Mouse (Mus musculus): ENCODE results near the gene Gapdhs.
"Not testable (repeated sequence)": the region's sequence is repeated elsewhere in the genome, so short reads cannot be mapped to it uniquely, and the experiment has no call there.

The Gapdhs gene

DNA sequence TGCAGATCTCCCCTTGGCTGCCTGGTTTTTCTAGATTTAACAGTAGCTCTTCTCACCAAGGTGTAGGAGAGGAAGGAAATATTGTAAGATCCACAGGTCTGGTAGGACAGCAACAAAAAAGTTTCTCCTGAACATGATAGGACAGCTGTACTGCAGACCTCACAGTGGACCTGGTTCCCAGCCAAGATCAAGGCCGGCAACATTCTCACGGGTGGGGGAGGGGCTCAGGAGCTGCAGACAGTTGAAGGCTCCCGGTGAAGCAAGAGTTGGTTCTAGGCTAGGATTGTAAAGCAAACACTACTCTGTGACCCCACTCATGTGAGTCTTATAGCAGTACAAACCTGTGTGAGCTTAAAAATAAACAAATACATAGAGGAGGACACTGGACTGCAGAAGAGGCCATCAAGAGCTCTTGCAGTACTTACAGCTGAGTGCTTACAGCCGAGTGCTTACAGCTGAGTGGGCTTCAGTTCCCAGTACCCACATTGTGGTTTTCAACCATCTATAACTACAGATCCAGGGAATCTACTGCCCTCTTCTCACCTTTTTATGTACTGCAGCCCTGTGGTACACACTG is 629 bp upstream of the Gapdhs start:
- DNase-seq (ENCODE audit: low spot score) = no peak

DNA sequence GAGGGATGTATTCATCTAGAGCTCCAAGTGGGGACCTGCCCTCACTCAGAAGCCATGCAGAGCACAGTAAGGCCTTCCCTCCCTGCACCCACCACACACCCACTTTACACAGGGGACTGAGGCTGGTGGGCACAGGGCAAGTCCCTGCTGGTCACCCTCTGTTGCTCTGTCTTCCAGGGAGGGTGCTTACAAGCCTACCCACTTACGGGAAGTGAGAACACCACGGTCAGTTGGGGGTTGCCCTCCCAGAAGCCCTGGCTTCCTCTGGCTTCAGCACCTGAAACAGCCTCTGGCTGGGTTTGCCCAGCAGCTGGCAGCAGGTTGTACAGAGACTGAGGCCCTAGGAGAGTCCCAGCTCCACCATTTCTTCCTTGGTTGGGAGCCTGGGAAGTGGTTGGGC is 911 bp downstream of the Gapdhs start:
- DNase-seq (ENCODE audit: low spot score) = not testable (repeated sequence)

DNA sequence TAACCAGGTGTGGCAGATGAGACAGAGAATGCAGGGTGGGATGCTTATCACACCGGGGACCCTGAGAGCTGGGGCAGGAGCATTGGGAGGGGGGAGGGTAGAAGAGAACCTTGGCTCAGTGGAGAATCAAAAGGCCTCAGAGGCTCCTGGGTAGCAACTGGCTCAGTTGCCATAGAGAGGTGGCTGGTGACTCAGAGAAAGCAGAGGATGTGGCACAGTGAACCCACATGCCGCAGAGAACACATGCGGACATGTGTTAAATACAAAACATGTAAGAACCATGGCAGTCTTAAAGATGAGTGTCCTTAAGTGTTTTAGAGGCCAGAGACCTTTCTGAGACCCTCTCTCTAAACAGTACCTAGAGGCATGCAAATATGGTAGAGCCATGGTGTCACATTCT is 7.3 kb downstream of the Gapdhs start:
- DNase-seq (ENCODE audit: low spot score) = no peak

DNA sequence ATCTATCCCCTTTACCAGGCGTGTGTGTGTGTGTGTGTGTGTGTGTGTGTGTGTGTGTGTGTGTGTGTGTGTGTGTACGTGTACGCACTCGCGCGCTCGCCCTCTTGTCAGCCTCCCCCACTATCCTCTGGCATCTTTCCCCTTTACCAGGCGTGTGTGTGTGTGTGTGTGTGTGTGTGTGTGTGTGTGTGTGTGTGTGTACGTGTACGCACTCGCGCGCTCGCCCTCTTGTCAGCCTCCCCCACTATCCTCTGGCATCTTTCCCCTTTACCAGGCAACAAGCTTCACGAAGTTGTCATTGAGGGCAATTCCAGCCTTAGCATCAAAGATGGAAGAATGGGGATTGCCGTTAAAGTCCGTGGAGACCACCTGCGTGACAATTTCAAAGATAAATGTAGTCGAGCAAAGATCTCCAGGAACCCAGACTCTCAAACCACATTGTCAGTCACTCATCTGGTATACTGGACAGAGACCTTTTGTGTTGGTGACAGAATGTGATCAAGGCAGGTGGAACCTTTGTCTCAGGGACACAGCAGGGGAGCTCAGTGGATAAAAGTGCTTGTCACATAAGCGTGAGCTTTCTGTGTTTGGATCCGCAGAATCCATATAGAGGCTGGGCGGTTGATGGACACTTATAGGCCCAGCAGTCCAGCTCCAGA is 13.3 kb downstream of the Gapdhs start:
- not testable (repeated sequence) for DNase-seq (ENCODE audit: low spot score)

DNA sequence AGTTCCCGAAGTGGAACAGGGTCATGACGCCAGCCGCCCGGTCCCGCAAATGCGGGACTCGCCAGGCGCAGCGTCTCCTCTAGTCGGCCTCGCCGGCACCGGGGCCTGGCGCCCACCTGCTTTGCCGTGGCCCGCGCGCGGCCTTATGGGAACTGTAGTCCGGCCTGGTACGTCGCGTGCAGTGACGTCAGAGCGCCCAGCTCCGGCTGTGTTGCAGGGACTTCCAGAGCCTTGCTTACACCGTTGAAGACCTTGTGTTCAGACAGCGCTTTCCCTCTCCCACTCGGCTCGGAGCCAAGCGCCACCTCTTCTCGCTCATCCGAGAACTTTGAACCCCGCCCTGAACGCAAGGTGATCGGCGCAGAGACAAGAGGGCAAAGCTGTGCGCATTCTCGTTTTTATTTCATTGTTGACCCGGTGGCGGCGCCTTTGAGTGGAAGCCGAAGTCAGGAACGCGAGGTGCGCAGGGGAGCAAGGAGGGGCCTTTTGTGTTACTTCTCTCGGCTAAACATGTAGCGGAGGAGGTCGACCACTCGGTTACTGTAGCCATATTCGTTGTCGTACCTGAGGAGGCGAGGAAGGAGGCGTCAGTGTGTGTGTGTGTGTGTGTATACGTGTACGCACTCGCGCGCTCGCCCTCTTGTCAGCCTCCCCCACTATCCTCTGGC is 14.0 kb downstream of the Gapdhs start, which contains the start of gene Tmem147:
Gene Tmem147, minus strand, starts transcription at position 145 of the 668 bp plus-strand sequence.
- DNase-seq (ENCODE audit: low spot score) = peak; percentile 91

DNA sequence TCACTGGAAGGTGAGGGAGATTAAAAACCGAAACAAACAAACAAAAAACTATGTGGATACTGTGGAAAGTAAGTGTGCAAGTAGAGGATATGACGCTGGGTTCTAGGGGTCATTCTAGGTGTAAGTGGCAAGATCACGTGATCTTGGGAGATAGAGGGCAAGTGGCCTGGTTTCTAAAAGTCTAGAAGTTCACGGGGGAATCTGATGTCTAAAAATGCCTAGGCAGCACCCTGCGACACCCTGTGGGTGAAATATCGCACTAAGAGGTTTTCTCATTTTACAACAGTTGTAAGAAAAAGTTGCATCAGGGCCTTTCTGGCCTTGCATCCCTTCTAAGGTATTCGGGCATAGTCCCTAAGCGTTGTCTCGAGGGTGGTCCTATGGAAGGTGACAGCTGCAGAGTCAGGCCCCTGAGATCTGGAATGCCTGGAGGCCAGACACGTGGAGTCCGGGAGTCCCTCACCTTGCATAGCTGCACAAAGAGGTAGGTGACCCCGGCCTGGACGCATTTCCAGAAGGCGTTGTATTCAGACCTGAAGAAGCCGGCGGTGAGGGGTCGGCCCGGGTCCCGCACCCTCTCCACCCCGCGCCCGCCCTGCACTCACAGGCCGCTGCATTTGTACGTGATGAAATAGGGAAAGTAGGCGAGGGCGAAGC is 14.6 kb downstream of the Gapdhs start:
- peak; percentile 25 for DNase-seq (ENCODE audit: low spot score)

DNA sequence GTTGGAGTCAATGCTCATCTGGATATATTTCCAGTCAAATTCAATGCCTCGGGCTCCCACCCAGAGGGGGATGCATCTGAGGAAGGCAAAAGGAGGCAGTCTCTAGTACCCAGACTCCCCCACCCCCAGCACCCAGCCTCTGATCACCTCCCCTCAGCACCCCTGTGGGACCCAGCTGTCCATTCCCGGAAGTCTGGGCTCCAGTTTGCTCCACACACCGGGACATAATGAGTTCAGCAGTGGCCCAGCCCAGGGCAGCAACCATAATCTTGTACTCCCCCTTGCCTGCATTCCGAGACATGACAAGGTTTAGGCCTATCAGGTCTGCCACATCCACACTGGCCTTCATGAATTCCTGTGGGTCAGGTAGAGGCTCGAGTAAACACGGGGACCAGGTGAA is 15.3 kb downstream of the Gapdhs start:
- DNase-seq (ENCODE audit: low spot score) = no peak

DNA sequence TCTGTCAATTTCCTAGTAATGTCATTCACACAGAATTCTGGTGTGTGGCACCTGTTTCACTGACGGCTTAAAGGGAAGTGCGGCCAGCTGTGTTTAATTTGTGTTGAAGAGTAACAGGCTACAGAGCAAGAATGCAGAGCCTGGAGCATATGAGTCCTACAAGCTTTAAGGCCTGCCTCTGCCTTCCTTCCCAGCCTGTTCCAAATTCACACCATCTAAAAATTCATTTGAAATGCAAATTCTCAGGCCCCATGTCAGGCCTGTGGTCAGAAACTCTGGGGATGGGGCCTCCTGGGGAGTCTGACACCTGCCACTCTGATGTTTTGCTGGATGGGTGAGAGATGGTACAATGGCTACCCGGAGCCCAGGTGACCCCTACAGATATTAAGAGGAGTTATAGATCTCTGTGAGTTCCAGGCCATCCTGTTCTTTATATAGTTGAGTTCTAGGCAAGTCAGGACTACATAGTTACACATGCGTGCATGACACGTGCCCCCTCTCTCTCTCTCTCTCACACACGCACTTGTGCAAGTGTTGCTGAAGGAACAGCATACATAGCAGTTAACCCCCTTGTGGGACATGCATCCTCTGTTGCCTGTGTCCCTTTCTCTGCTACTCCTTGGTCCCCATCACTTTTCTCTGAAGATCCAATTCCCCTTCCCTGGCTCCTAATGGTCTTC is 20.1 kb downstream of the Gapdhs start:
- no peak for DNase-seq (ENCODE audit: low spot score)

DNA sequence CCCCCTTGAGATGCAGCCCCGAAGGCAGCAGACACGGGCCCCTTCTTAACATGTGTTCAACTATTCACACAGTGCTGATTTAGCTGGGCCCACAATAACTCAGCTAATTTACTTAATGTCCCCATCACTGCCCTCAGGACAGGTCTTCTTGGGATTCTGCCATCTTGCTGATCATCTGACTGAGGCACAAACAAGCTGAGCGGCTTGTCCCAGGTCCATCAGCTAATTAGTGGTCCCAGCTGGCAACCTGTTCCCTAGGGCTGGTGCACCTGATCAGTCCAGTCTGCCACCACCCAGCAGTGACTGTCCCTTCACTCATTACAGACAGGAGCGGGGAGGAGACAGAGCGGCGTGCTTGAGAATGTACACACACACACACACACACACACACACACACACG is 22.2 kb downstream of the Gapdhs start:
- DNase-seq (ENCODE audit: low spot score) = no peak

DNA sequence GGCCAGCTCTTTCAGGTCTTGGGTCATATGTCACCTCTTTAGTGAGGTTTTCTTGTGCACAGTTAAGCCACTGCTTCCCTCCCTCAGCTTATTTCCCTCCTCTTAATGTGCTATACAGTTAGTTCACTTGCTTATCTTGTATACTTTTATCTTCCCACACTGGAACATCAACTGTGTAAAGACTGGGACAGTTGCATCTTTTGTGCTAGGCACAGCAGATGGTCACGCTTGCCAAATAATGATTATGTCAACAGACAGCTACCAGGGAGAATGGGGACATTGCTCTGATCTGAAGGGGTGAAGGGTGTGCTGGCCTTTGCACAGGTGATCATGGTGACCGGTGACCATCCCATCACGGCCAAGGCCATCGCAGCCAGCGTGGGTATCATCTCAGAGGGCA is 23.8 kb downstream of the Gapdhs start:
- no peak for DNase-seq (ENCODE audit: low spot score)

DNA sequence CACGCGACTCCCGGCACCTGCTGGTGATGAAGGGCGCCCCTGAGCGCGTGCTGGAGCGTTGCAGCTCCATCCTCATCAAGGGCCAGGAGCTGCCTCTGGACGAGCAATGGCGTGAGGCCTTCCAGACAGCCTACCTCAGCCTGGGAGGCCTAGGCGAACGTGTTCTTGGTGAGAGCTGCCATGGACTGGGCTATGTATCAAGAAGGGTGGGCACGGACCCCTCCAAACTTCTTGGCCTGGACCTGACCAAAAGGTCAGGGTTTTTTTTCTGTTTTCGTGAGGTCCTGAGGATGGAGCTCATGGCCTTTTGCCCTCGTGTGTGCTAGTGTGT is 25.8 kb downstream of the Gapdhs start:
- DNase-seq (ENCODE audit: low spot score) = no peak

DNA sequence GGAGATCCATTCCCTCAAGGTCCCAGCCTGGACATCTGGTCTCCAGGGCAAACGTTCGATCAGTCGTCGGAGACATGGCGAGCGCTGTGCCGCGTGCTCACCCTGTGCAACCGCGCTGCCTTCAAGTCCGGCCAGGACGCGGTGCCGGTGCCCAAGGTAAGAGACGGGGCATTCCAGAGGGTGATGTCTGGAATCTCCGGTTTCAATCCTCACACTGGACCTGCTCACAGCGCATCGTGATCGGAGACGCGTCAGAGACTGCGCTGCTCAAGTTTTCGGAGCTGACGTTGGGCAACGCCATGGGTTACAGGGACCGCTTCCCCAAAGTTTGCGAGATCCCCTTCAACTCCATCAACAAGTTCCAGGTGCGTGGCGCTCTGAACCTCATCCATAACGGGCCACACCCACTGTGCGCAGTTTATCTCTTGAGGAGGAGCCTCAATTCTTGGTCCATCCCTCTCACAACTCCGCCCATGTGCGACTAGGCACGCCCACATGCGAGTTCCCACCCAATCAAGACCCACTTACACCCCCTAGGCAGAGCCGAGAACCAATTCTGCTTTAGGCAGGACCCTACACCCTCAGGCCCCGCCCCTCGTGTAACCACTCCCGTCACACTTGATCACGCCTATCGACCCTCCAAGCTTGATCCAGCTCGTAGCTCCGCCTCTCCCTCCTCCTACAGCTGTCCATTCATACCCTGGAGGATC is 26.3 kb downstream of the Gapdhs start:
- DNase-seq (ENCODE audit: low spot score) = peak; percentile 88

DNA sequence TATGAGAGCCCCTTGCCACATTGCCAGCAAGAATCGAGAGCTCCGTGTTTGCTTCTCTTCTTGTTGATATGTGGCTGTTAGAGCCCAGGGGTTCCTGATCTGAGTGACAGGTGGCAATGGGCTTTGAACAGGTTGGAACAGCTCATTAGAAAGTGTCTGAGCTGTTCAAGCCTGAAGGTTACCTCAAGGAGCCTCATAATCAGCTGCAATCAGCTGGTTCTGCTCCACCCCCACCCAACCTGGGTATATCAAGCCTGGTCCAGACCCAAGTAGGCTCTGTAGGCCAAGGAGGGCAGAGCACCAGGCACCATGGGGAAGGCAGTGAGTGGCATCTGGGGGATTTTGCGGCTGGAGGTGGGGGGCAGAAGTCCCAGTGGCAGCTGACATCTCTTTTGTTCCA is 31.5 kb downstream of the Gapdhs start, which contains the start of gene Atp4a:
Gene Atp4a, plus strand, starts transcription at position 268 of the 400 bp plus-strand sequence.
- no peak for DNase-seq (ENCODE audit: low spot score)

DNA sequence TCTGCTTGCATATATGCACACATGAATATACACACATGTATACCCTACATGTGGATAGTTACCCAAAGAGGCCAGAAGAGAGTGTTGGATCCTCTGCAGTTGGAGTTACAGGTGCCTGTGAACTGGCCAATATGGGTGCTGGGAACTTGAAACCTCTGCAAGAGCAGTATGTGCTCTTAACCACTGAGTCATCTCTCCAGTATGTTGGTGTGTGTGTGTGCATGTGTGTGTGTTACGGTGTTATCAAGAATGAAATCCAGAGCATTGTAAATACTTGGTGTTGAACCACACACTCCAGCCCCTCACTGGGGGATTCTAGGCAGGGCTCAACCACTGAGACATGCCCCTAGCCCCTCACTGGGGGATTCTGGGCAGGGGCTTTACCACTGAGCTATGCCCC is 36.0 kb downstream of the Gapdhs start:
- DNase-seq (ENCODE audit: low spot score) = no peak

DNA sequence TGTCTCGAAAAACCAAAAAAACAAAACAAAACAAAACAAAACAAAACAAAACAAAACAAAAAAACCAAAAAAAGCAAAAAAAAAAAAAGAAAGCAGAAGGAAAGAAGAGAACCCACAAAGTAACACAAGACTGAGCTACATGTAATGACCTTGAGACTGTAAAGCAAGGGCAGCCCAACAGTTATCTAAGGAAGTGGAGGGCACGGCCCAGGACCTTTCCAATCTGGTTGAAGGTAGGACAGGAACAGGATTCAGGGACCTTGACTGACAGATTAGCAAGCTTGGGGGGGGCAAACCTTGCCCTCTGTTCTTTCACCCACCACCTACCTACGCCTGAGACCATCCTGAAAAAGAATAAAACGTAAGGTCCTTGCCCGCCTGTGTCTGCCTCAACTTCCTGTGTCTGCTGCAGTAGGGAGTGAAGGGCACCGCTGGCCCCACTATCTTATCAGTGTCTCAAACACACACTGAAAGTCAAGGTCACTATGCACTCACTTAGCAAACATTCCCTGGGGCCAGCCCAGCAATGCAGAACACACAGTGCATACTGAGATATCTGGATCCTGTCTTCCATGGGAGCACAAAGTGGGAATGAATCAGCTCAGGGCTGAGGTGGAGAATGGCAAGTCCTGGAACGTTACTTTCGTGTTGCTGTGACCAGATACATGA is 37.1 kb downstream of the Gapdhs start:
- DNase-seq (ENCODE audit: low spot score) = no peak

DNA sequence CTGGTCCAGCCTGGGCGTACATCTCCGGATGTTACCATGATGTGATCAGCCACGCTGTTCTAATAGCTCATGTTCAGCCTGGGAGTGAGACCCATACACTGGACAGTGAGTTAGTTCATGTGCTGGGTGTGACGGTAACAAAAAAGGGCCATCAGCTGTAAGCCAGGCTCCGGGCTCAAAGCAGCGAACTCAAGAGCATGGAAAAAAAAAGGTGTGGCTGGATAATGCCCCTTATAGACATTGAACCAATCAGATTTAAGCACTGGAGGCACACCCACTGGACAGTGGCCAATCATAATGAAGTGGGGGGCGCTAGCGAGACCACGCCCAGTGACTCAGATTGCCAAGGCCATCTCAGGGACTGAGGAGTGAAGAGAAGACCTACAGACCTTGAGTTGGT is 44.9 kb downstream of the Gapdhs start, which contains the start of gene 2200002J24Rik:
Gene 2200002J24Rik, plus strand, starts transcription at position 338 of the 400 bp plus-strand sequence.
- peak; percentile 47 for DNase-seq (ENCODE audit: low spot score)

DNA sequence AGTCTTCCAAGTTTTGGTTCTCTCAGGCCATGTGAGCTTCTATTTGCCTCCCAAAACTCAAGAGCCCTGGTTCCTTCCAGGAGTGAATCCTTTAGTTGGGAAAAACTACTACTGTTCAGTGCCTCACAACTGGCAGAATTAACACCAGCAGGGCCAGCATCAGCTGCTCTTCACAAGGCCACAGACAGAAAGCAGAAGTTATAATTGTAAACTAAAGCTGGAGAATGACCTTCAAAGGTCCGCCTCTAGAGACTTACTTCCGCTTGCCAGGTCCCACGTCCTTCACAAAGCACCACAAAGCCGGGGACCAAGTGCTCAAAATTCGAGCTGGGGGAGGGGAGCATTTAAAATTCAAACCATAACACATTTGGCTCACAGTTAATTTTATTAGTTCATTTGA is 45.4 kb downstream of the Gapdhs start:
- DNase-seq (ENCODE audit: low spot score) = no peak

DNA sequence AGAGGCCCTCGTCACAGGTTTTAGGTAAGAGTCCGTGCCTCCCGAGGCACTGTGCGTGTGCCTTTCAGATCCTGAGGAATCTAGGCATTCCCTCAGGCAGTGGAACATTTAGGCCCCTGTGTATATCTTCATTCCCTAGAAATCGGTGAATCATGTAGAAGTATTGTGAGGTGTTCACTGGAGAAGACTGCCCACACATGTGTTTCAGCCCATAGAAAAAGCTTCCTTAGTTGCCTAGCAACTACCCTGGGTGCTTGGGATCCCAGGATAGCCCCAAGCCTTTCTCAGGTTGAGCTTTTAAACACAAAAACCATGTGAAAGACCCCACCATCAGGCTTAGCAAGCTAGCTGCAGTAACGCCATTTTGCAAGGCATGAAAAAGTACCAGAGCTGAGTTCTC is 55.2 kb downstream of the Gapdhs start:
- DNase-seq (ENCODE audit: low spot score) = no peak

DNA sequence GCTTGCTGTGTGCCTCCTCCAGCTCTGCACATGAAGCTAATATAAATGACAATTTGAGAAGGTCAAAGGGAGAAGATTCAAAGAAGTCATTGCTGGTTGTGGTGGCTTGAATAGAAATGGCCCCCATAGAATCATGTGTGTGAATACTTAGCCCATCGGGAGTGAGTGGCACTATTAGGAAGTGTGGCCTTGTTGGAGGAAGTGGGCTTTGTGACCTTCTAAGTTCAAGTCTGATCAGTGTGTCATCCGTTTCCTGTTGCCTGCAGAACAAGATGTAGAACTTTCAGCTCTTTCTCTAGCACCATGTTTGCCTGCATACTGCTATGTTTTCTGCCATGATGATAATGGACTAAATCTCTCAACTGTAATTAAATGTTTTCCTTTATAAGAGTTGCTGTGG is 60.1 kb downstream of the Gapdhs start:
- no peak for DNase-seq (ENCODE audit: low spot score)

DNA sequence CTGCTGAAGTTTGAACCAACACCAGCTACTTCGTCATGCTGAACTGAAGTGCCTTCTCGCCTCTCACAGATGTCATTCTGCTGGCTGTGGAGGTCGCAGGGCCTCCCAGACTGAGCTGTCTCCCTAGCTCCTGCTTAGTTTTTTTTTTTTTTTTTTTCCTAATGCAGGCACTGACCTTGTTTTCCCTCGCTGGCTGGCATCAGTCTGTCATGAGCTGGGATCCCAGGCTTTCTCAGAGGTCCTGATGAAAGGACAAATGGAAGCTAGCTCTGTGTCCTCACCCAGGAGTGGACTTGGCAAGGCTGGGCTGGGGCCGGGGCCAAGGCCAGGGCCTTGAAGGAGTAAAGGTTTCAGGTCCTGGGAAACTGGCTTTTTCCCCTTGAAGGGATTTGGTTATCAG is 61.6 kb downstream of the Gapdhs start:
- DNase-seq (ENCODE audit: low spot score) = no peak
